Mouse (Mus musculus): ENCODE measurements around the gene St6galnac5.

- TF ChIP-seq CTCF (conservative IDR thresholded peaks at IDR 0.05; ENCODE audit: insufficient read depth, insufficient read length, low read depth, low read length) (no peak), POLR2A (IDR thresholded peaks at IDR 0.05; ENCODE audit: low read depth, low read length) (no peak)
Observed at GRCm38 (mm10) chr3:152936313-152936712, 45.7 kb downstream of the St6galnac5 start.
